Mouse (Mus musculus): ENCODE data around the gene Ndufa3. TPM values are rescaled to one million over a fixed set of nuclear protein-coding genes. Genes with fewer than 3 reads are reported as not detected.

The Ndufa3 gene
- total RNA-seq (2023), result 255 and 302 TPM in 2 replicates

DNA sequence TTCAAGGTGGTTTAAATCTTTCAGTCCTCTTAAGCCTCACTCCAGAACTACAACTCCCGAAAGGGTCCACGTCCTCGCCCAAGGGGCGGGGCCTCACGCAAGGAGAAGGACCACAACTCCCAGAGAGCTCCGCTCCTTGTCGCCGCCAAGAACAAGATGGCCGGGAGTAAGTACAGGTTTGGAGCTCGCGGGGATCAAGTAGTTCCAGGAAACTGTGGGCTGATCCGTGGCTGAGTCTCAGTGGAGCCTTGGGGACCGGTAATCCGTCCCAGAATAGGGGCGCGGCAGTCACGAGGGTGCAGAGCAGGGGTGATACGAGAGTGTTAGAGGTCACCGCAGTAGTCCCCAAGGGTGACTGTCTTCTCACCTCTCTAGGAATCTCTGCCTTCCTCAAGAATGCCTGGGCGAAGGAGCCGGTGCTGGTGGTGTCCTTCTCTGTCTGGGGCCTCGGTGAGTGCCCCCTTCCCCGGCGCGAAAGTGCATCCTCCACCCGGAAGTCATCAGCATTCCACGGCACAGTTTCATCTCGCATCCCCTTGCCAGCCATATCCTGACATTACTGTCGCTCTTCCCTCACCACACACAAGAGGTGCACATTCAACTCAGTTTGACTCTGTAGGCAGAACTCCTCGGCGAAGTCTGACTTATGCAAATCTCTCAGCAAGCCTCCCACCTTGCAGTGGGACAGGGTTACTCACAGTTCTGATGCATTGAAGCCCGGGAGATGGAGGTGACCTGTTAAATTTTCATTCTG is at the start of gene Ndufa3:
TSS of gene Ndufa3 (plus strand) at position 132 of the 754 bp plus-strand sequence.

GRCm38 (mm10) chr7:3616057-3616388 is 1.1 kb upstream of the Ndufa3 start, which contains the start of gene Oscar:
Gene Oscar (minus strand): TSS chr7:3616157.

DNA sequence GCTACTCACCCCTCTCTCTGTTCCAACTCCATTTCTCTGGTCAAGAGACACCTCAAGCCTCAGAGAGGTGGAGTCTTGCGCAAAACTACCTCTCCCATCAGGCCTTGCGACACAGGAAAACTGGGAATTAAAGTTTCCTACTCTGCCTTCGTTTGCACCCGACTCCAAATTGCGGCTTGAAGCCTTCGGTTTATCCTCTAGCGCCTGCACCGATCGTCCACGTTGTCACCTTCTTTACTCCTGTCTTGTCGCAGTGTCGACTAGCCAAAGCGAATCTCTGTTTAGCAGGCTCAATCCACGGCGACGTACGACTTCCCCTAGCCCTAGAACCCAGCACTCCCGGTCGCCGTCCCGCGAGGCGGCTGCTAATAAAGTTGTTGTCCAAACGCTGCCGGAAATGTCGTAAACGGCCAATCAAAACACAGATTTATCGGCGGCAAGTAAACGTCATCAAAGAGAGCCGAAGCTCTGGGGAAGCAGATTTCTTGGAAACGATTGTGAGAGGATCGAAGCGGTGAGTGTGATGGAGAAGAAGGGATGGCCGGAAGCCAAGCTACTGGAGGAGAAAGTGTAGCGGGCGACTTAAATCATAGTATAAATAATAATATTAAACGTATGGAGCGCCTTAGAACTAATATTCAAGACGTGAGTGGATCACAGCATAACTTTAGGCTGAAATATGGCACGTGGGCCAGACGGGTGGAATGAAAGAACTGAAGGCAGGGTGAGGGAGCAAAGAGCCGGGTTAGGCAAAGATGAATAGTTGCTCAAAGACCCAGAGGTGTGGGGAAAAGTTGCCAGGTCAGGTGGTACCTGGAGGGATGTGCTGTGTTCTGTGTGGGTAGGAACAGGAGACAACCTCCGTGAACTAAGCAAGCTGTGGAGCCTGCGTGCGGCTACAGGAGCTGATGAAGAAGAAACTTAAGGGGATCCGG is 12.6 kb downstream of the Ndufa3 start, which contains the start of the genes Tfpt and Prpf31:
TSS of gene Tfpt (minus strand) at position 387 of the 935 bp plus-strand sequence.
TSS of gene Prpf31 (plus strand) at position 443 of the 935 bp plus-strand sequence.

DNA sequence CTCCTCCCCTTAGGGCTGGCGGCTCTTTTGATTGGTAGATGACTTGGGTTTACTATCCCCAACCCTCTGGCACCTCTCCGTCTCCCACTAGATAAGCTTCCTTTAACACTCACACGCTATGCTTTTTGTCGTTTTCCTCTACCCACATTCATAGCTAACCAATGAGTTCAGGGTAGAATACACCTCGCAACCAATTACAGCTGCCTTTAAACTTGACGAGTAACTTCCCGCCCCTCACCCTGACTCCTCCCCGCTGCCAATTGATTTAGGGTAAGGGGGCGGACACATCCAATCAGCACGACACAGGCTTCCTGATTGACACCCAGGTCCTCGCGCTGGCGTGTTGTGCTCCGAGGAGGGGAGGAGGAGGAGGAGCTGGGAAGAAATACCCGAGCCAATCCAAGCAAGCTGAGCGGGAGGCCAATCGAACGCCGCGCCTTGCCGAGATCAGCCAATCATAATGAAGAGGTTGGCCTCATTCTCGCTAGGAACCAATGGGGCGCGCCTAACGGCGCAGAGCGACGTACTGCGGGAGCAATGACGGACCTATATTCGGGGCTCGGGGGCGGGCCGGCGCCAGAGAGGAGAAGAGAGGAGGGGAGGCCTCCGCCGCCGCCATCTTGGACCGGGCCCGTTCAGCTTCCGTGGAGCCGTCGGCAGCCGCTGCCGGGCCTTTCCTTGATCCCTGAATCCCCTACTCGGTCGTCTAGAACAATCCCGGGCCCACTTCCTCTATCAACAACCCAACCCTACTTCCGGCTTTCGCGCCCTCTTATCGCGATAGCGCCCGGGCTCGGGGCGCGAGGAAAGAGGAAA is 27.7 kb downstream of the Ndufa3 start, which contains the start of gene Cnot3:
TSS of gene Cnot3 (plus strand) at position 597 of the 816 bp plus-strand sequence.

DNA sequence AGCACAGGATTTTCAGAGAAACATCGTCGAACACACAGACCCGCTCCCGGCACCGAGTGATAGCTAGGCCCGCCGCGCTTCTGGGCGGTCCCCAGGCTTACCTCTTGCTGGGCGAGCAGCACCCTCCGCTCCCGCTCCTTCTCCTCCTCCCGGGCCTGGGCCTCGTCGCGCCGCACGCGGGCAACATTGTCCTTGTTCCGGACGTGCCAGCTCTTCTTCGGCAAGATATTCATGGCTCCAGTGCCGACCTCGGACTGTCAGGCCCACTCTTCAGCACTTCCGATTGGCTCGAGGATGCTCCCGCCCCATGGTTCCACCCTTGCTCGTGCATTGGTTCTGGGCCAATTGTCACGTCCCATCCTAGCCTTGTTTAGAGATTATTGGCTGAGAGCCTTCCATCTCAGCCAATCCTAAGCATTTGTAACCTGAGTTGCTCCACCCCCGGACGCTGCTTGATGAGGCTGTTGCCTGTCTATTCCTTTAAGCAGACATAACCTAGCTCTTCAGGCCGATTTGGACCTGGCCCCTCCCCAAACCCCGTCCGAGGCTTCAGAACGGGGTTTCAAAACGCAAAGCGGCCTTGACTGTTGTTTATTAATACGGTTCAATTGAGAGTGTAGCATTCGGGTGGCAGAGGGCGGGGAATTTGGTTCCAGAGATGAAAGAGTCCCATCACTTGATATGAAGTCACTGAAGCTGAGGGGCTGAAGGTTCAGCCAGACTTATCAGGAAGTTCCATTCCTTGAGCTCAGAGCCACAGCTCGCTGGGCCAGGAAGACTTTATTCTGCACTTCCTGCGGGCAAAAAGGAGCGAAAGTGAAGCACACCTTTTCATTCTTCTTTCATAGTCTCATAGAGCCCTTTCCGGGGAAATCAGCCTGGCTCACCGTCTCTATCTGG is 48.3 kb downstream of the Ndufa3 start, which contains the start of gene Leng1:
TSS of gene Leng1 (minus strand) at position 626 of the 900 bp plus-strand sequence.

Other genes with a start within 250 kb of the Ndufa3 start
- gene Cacng8, start 226.7 kb upstream of the Ndufa3 start, total RNA-seq (2023), result not detected in 2 replicates
- gene Cacng6, start 193.2 kb upstream of the Ndufa3 start, total RNA-seq (2023), result not detected in 2 replicates
- gene Tarm1, start 114.7 kb upstream of the Ndufa3 start, total RNA-seq (2023), result 52.4 and 54.9 TPM in 2 replicates
- not detected in 2 replicates for gene Oscar, start 1.2 kb upstream of the Ndufa3 start, total RNA-seq (2023)
- gene Tfpt, start 12.6 kb downstream of the Ndufa3 start, total RNA-seq (2023), result 19.2 and 24.4 TPM in 2 replicates
- 23.5 and 27.7 TPM in 2 replicates for gene Prpf31, start 12.6 kb downstream of the Ndufa3 start, total RNA-seq (2023)
- 72.2 and 93.0 TPM in 2 replicates for gene Cnot3, start 27.9 kb downstream of the Ndufa3 start, total RNA-seq (2023)
- 5.6 and 6.7 TPM in 2 replicates for gene Leng1, start 48.5 kb downstream of the Ndufa3 start, total RNA-seq (2023)
- 18.1 and 19.3 TPM in 2 replicates for gene Tmc4, start 60.2 kb downstream of the Ndufa3 start, total RNA-seq (2023)
- gene Tsen34, start 75.5 kb downstream of the Ndufa3 start, total RNA-seq (2023), result 35.7 and 48.3 TPM in 2 replicates
- gene Mboat7, start 76.2 kb downstream of the Ndufa3 start, total RNA-seq (2023), result 184 and 188 TPM in 2 replicates
- gene Rps9, start 86.6 kb downstream of the Ndufa3 start, total RNA-seq (2023), result 964 and 1,181 TPM in 2 replicates
- gene Pirb, start 103.0 kb downstream of the Ndufa3 start, total RNA-seq (2023), result 306 and 318 TPM in 2 replicates
- gene Gm15448, start 208.3 kb downstream of the Ndufa3 start, total RNA-seq (2023), result 84.0 and 90.4 TPM in 2 replicates
- 69.3 and 76.6 TPM in 2 replicates for gene Pira2, start 227.7 kb downstream of the Ndufa3 start, total RNA-seq (2023)